Mouse (Mus musculus): ENCODE data around the gene Gm28042. TPM values are rescaled to one million over a fixed set of nuclear protein-coding genes. Genes with fewer than 3 reads are reported as not detected.

The Gm28042 gene
- polyA plus RNA-seq, 1 experiment from 2014 or later: 2.2 TPM

Small RNAs within 50 kb of the gene (microRNA-seq; reads per million reads assigned to microRNA genes)
- gene Mir7665: not detected

Other genes starting within 250 kb of the Gm28042 start
- 27.0 and 28.1 TPM in 2 replicates for gene Rpap1, start 240.0 kb upstream of the Gm28042 start, polyA plus RNA-seq (2014; fragmentation: Nextera tagmentation; extraction: Ambion mirVana)
- 18.9 and 21.9 TPM in 2 replicates for gene Tyro3, start 229.8 kb upstream of the Gm28042 start, polyA plus RNA-seq (2014; fragmentation: Nextera tagmentation; extraction: Ambion mirVana)
- 36.4 and 40.1 TPM in 2 replicates for gene Mga, start 130.3 kb upstream of the Gm28042 start, polyA plus RNA-seq (2014; fragmentation: Nextera tagmentation; extraction: Ambion mirVana)
- 3.6 and 3.9 TPM in 2 replicates for gene Mapkbp1, start 54.8 kb upstream of the Gm28042 start, polyA plus RNA-seq (2014; fragmentation: Nextera tagmentation; extraction: Ambion mirVana)
- gene Jmjd7, start within 50 bp of the Gm28042 start, polyA plus RNA-seq (2014; fragmentation: Nextera tagmentation; extraction: Ambion mirVana): 18.9 and 20.1 TPM in 2 replicates
- gene Pla2g4b, start 5.9 kb downstream of the Gm28042 start, polyA plus RNA-seq (2014; fragmentation: Nextera tagmentation; extraction: Ambion mirVana): 0.72 and 1.4 TPM in 2 replicates
- gene Ehd4, start 127.1 kb downstream of the Gm28042 start, polyA plus RNA-seq (2014; fragmentation: Nextera tagmentation; extraction: Ambion mirVana): 35.4 and 36.5 TPM in 2 replicates
- 0.05 and 0.07 TPM in 2 replicates for gene Pla2g4e, start 217.8 kb downstream of the Gm28042 start, polyA plus RNA-seq (2014; fragmentation: Nextera tagmentation; extraction: Ambion mirVana)